Mouse (Mus musculus): ENCODE measurements around the gene Gm17581. TPM values are rescaled to one million over a fixed set of nuclear protein-coding genes. Genes with fewer than 3 reads are reported as not detected.
"Not testable (repeated sequence)": the region's sequence is repeated elsewhere in the genome, so short reads cannot be mapped to it uniquely, and the experiment has no call there.

Gm17581 gene
- total RNA-seq (2021): not detected
- long read RNA-seq, experiment 1: 0 reads
- long read RNA-seq, experiment 2: 0 reads

DNA sequence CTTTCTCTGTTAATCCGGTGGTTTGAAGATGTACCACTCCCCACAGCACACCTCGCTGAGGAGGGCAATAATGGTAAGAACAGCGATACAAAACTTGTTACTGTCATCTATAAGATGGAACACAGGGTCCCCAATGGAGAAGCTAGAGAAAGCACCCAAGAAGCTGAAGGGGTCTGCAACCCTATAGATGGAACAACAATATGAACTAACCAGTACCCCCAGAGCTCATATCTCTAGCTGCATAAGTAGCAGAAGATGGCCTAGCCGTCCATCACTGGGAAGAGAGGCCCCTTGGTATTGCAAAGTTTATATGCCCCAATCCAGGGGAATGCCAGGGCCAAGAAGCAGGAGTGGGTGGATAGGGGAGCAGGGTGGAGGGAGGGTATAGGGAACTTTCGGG is at the start of gene Gm17581:
Gene Gm17581 (minus strand): TSS at position 101 of the 400 bp plus-strand sequence.
- DNase-seq (ENCODE audit: low spot score in 2 of 2): not testable (repeated sequence)

- DNase-seq (ENCODE audit: low spot score in 2 of 2): no peak
Observed at GRCm38 (mm10) chr2:155784534-155784933, 48.9 kb upstream of the Gm17581 start.

DNA sequence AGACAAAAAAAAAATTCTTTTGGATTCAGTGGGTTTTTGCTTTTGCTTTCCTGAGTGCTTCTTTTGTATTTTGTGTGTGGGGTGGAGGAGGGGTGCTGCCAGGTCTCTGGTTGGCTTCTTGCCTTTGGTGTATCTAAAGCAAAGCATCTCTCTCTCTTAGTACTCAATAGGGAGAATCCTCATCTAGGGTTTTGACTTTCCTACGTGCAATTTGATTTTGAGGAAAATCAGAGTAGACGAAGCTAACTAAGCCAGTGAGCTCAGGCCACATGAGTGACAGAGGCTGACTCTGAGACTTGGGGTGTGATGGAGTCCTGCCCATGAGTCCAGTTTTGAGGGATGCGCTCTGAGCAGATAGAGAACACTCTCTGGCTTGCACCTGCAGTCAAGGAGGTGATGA is 43.8 kb upstream of the Gm17581 start:
- DNase-seq (ENCODE audit: low spot score in 2 of 2): no peak

DNA sequence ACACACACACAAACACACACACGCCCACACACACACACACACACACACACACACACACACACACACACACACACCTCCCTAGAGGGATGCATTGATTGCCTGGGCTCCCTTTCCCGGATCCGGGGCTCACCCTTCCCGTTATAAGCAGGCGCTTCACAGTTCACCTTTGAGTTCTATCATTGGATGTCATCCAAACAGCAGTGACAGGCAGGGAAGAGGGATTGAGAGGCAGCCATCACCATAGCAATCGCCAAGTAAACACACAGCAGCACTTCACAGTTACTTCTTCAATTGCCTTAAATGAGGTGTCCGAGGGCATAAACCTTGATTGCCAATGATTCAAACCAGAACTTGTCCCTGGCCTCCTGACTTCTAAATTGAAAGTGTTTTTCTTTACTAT is 43.4 kb upstream of the Gm17581 start:
- no peak for DNase-seq (ENCODE audit: low spot score in 2 of 2)

DNA sequence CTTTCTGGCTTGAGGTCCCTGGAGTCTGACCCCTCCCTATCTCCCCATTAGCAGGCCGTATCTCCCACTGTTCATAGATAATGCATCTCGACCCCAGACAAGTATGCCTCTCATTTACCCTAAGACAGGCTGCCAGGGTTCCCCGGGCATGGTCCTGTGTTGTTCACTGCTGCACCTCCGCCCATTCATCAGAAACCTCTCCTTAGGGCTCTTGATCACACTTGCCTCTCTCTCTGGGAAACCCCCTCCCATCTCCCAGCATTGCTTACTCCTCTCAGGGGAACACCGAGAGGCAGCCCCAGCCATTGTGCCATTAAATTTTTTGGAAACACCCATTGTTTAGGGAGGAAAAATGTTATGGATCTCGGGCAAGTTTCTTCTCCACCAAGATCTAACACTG is 42.3 kb upstream of the Gm17581 start:
- DNase-seq (ENCODE audit: low spot score in 2 of 2): no peak

DNA sequence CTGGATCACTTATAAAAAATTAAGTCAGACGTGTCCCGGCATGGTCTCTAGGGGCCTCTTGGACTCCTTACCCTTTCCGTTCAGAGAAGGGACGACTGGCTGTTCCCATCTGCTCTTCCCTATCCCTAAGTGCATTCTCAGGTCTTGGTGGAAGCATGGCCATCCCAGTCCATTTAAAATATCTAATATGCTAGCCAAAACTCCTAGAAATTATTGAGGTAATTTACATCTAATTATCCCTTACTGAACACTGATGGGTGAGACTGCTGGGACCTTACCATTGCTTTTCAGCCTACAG is 42.0 kb upstream of the Gm17581 start:
- no peak for DNase-seq (ENCODE audit: low spot score in 2 of 2)

DNA sequence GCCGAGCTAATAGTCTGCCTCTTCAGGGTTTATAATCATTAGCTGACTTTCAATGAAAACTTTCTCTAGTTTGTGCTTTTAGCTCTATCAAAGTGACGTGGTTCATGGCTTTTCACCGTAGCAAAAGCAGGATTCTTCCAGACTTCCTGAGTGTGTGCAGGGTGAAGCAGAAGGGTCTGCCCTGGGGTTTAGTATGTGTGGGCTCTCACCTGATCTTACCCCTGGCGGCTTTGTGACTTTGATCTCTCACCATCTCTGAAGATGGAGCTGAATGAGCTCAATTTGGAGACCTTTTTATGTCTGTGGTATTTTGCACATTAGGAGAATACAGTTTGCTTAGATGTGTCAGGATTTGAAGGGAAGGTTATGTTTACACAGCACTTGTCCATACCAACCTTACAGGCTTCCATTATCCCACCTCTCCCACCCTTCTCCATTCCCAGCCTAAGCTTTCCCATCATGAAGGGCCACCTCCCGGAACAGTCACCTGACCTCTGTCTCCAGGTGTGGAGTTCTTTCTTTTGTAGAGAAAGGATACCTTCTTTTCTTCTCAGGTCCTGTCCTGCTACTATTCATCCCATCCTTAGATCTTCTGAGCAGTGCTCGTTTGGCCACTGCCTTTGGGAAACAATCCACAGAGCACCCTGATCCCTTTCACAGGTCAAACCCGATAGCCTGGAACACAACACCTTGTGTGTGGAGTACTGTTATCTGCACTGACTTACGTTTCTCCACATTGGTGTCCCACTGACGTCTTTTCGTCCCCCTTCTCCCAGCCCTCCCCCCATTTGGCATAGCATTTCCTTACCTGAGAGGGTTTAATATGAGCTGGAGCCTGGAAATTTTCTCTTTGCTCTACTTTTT is 41.4 kb upstream of the Gm17581 start:
- no peak for DNase-seq (ENCODE audit: low spot score in 2 of 2)

GRCm38 (mm10) chr2:155775685-155776263 is 40.1 kb upstream of the Gm17581 start:
- peak; percentile 77 to 79 for DNase-seq (ENCODE audit: low spot score in 2 of 2)

- DNase-seq (ENCODE audit: low spot score in 2 of 2): no peak
Observed at GRCm38 (mm10) chr2:155774927-155775684, 39.4 kb upstream of the Gm17581 start, which contains the start of gene Mmp24. Mmp24 (plus strand) TSS chr2:155775342.

DNA sequence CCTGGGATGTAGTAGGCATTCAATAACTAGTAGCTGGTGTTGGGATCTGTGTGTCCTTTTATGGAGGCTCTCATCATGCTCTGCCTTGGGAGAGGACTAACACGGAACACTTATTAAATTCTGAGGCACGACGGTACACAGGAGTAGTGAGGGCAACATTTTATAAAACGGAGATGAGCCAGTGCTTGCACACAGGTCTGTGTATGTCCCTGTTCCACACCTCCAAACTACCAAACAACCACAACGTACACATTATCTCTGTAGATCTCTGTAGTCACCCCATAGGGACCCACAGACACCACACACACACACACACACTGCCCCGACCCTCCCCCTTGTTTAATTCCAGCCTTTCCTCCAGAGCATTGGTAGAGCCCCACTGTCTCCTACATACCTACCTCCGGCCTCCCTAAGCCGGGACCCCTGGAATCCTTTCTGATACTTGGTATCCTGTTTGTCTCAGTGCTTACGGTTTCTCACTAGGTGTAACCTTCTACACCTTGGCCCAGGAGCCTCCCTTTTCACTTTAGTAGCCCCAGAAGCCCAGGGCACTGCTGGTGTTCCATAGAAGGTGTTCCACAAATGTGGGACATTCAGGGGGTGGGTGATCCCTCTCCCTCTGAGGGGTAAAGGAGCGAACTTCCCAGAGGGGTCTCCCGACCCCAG is 38.7 kb upstream of the Gm17581 start:
- DNase-seq (ENCODE audit: low spot score in 2 of 2): no peak

DNA sequence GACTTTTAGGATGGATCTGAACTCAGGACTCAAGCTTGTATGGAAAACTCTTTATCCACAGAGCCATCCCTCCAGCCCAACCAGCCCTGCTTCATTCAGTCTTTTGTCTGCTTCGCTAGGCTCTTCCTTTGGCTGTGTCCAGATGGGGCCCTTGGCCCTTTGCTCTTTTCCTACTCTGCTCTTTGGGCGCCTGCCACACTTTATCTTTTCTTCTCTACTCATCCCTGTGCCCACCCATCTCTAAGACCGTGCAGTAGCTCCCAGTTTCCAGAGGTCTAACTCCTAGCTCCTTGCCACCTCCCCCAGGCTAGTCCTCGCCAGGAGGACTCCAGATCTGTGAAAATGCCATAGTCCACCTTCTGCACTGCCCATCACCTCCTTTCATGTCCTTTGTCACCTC is 38.0 kb upstream of the Gm17581 start:
- DNase-seq (ENCODE audit: low spot score in 2 of 2): no peak

- DNase-seq (ENCODE audit: low spot score in 2 of 2): peak; percentile 74 to 76
Observed at GRCm38 (mm10) chr2:155764679-155765418, 29.2 kb upstream of the Gm17581 start.

- DNase-seq (ENCODE audit: low spot score in 2 of 2): no peak
Observed at GRCm38 (mm10) chr2:155756855-155757566, 21.3 kb upstream of the Gm17581 start.

- peak; percentile 68 to 74 for DNase-seq (ENCODE audit: low spot score in 2 of 2)
Observed at GRCm38 (mm10) chr2:155755746-155756145, 20.1 kb upstream of the Gm17581 start.

GRCm38 (mm10) chr2:155751014-155751786 is 15.5 kb upstream of the Gm17581 start, which contains the start of gene Procr:
Procr (plus strand) TSS chr2:155751117.
- peak; percentile 54 to 65 for DNase-seq (ENCODE audit: low spot score in 2 of 2)

DNA sequence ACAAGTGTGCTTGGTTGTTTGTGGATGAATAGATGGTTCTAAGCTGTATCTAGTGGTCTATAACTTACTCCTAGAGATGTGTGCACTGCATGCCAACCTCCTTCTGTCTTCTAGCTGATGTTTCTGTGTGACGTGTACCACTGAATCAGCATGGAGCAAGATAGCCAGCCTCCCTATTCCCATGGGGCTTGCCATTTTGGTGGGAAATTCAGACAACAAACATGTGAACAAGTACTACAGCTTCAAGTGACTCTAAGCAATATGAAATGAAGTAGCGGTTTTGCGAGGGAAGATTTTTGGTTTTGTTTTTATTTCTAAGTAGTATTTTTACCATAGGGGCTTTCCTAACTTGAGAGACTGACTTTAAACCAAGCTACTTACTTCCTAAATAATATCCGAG is 13.7 kb upstream of the Gm17581 start:
- no peak for DNase-seq (ENCODE audit: low spot score in 2 of 2)

GRCm38 (mm10) chr2:155745487-155745886 is 9.8 kb upstream of the Gm17581 start:
- no peak for DNase-seq (ENCODE audit: low spot score in 2 of 2)

- no peak for DNase-seq (ENCODE audit: low spot score in 2 of 2)
Observed at GRCm38 (mm10) chr2:155743351-155743750, 7.7 kb upstream of the Gm17581 start.

GRCm38 (mm10) chr2:155742931-155743337 is 7.3 kb upstream of the Gm17581 start:
- peak; percentile 55 to 57 for DNase-seq (ENCODE audit: low spot score in 2 of 2)

Measured in adrenal gland, adult 18-20 months (tissue).